Comparison of ENCODE assay signal across 16 mouse cellular contexts in the genomic region with DNA sequence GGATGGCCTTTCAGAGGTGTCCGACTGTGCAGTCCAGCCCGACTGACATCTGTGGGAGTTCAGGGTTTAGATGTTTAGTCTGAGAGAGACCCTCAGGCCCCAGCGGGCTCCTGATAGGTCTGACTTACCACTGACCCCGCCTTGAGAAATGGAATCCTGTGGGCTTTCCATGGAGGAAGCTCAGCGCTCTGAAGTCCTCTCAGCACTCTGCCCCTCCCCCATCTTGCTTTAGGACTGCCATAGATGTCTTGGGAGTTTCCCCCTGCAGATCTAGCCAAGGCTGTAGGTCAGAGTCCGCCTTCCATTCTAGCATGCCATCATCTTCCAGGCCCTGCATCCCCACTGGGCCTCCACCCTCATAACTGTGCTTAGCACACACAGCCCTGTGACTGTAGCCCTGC.
DNase-seq lines count a peak whose midpoint lies in the region; ATAC-seq and TF ChIP-seq lines count a peak whose summit lies in the region.
"Had no signal": no experiment of that assay in that cellular context is flagged by ENCODE, and none has a peak within 500 bp of the region (broad histone marks: within the 10 kb centered on the region; RNA-seq: fewer than 3 reads in every experiment).

No protein-coding gene starts in this region.

- no peak for TF ChIP-seq EP300 in heart, adult 2 months (IDR thresholded peaks at IDR 0.05; ENCODE audit: insufficient read depth, low read depth, low read length)

- H3K9ac ChIP-seq in heart, adult 2 months (ENCODE audit: low read depth, low read length) = no peak overlapping the region
- H3K9ac ChIP-seq in kidney, postnatal 0 days (ENCODE audit: low read depth, low read length) = no peak overlapping the region
- H3K9ac ChIP-seq: forebrain, postnatal 0 days; liver, embryonic 12.5 days; midbrain, embryonic 12.5 days had no signal

- peaks cover 31% of the 10 kb centered on the region for H3K4me1 ChIP-seq in heart, embryonic 10.5 days
- H3K4me1 ChIP-seq in heart, adult 2 months (ENCODE audit: control insufficient read depth, insufficient read depth, low read length) = no peaks in the 10 kb centered on the region
- H3K4me1 ChIP-seq in kidney, postnatal 0 days (replicated peaks; ENCODE audit: insufficient read depth, low read length) = no peaks in the 10 kb centered on the region
- H3K4me1 ChIP-seq: midbrain, embryonic 12.5 days had no signal

- no peak for TF ChIP-seq CTCF in heart, adult 2 months (IDR thresholded peaks at IDR 0.05)
- no peak for TF ChIP-seq CTCF in kidney, postnatal 0 days (IDR thresholded peaks at IDR 0.05; ENCODE audit: low read depth)

- intact Hi-C loops in heart, adult 2 months (cut with DNase I) = no loop called here

- TF ChIP-seq POLR2A in heart, adult 2 months (IDR thresholded peaks at IDR 0.05; ENCODE audit: insufficient read depth, low read depth, low read length) = no peak

- H3K27ac ChIP-seq in heart, embryonic 10.5 days = peak overlapping the region; percentile 68
- no peak overlapping the region for H3K27ac ChIP-seq in heart, adult 2 months
- no peak overlapping the region for H3K27ac ChIP-seq in kidney, postnatal 0 days
- H3K27ac ChIP-seq: liver, embryonic 12.5 days; midbrain, embryonic 12.5 days had no signal

- H3K27me3 ChIP-seq in heart, embryonic 10.5 days (ENCODE audit: insufficient read depth, poor library complexity, severe bottlenecking) = no peaks in the 10 kb centered on the region
- no peaks in the 10 kb centered on the region for H3K27me3 ChIP-seq in heart, adult 2 months (ENCODE audit: control insufficient read depth, insufficient read depth, low read length)
- no peaks in the 10 kb centered on the region for H3K27me3 ChIP-seq in kidney, postnatal 0 days (ENCODE audit: insufficient read depth, low read length)
- H3K27me3 ChIP-seq: liver, embryonic 12.5 days had no signal

- WGBS in heart, embryonic 10.5 days = 27% methylated on average over 6 of the region's 6 CpGs
- WGBS in heart, adult 2 months = 48% methylated on average over 6 of the region's 6 CpGs
- WGBS in kidney, postnatal 0 days = 31% methylated on average over 6 of the region's 6 CpGs

- peak; percentile 76 for DNase-seq in heart, embryonic 10.5 days (ENCODE audit: low spot score)
- no peak for DNase-seq in heart, adult 2 months
- DNase-seq in kidney, postnatal 0 days (ENCODE audit: low spot score) = peak; percentile 42
- no peak for DNase-seq in kidney, postnatal 4 days
- peak; percentile 78 for DNase-seq in embryo, embryonic 10.5 days (ENCODE audit: low spot score)
- peak; percentile 14 to 46 for DNase-seq in lung, postnatal 4 days
- no peak for DNase-seq in frontal cortex, adult 2 months (ENCODE audit: extremely low spot score in 1 of 2, low spot score in 1 of 2)
- DNase-seq in thymus, postnatal 25 days = no peak
- DNase-seq: adrenal gland, postnatal 25 days; forebrain, postnatal 0 days; gastrocnemius, postnatal 25 days; heart, postnatal 10 days; kidney, postnatal 36 days had no signal

- no peaks in the 10 kb centered on the region for H3K79me2 ChIP-seq in heart, adult 2 months (replicated peaks; ENCODE audit: control insufficient read depth, insufficient read depth, low read length)

- no peak; the same call in 1 of the 2 replicates for ATAC-seq in kidney, postnatal 0 days (replicated peaks; ENCODE audit: low FRiP score, low read depth)
- ATAC-seq: forebrain, postnatal 0 days; liver, embryonic 12.5 days had no signal

- no peaks in the 10 kb centered on the region for H3K9me3 ChIP-seq in heart, embryonic 10.5 days
- no peaks in the 10 kb centered on the region for H3K9me3 ChIP-seq in kidney, postnatal 0 days (replicated peaks; ENCODE audit: low read length)
- H3K9me3 ChIP-seq: liver, embryonic 12.5 days; midbrain, embryonic 12.5 days had no signal

- no peaks in the 10 kb centered on the region for H3K36me3 ChIP-seq in heart, embryonic 10.5 days
- H3K36me3 ChIP-seq in heart, adult 2 months (ENCODE audit: control insufficient read depth, insufficient read depth, low read length) = no peaks in the 10 kb centered on the region
- H3K36me3 ChIP-seq in kidney, postnatal 0 days (ENCODE audit: insufficient read depth, low read length) = no peaks in the 10 kb centered on the region
- H3K36me3 ChIP-seq: liver, embryonic 12.5 days; midbrain, embryonic 12.5 days had no signal

- no peak overlapping the region for H3K4me3 ChIP-seq in heart, embryonic 10.5 days
- H3K4me3 ChIP-seq in heart, adult 2 months = no peak overlapping the region
- no peak overlapping the region for H3K4me3 ChIP-seq in kidney, postnatal 0 days (replicated peaks; ENCODE audit: low read depth, low read length)
- H3K4me3 ChIP-seq: erythroblast, embryonic 14.5 days; liver, embryonic 12.5 days; midbrain, embryonic 12.5 days had no signal

- no peak overlapping the region for H3K4me2 ChIP-seq in kidney, postnatal 0 days (ENCODE audit: low read length)
- H3K4me2 ChIP-seq: liver, embryonic 12.5 days; midbrain, embryonic 12.5 days had no signal

Comparison
In these comparisons a context has a peak if more than half of its experiments do, and no peak if none do; other contexts are left out.
1. DNase-seq: peak in heart, embryonic 10.5 days (single experiment), kidney, postnatal 0 days (single experiment), embryo, embryonic 10.5 days (single experiment) and lung, postnatal 4 days (2 of 2); none in heart, adult 2 months (0 of 2), kidney, postnatal 4 days (0 of 2), frontal cortex, adult 2 months (0 of 2) and thymus, postnatal 25 days (single experiment).